ENCODE assay signal across 9 mouse cellular contexts in genomic region chr8:107943550-107944348, GRCm38 (mm10). TPM values are rescaled to one million over a fixed set of nuclear protein-coding genes. Genes with fewer than 3 reads are reported as not detected.
DNase-seq lines count a peak whose midpoint lies in the region; ATAC-seq and TF ChIP-seq lines count a peak whose summit lies in the region.
"Had no signal": no experiment of that assay in that cellular context is flagged by ENCODE, and none has a peak within 500 bp of the region (broad histone marks: within the 10 kb centered on the region; RNA-seq: fewer than 3 reads in every experiment).

No protein-coding gene starts in this region.

- H3K9ac ChIP-seq in hindbrain, embryonic 11.5 days (ENCODE audit: low read depth, low read length): peak overlapping the region; percentile 31; the same call in 1 of the 2 replicates
- H3K9ac ChIP-seq in midbrain, embryonic 11.5 days (ENCODE audit: low read length): peak overlapping the region; percentile 25; the same call in 1 of the 2 replicates

- peaks cover 4% of the 10 kb centered on the region for H3K27me3 ChIP-seq in hindbrain, embryonic 11.5 days (ENCODE audit: control insufficient read depth, insufficient read depth, low read length)
- H3K27me3 ChIP-seq in midbrain, embryonic 11.5 days (ENCODE audit: control insufficient read depth, insufficient read depth, low read length): no peaks in the 10 kb centered on the region

- no peaks in the 10 kb centered on the region for H3K9me3 ChIP-seq in hindbrain, embryonic 11.5 days (ENCODE audit: control insufficient read depth, low read length)
- no peaks in the 10 kb centered on the region for H3K9me3 ChIP-seq in midbrain, embryonic 11.5 days (ENCODE audit: control insufficient read depth, low read length)

- no peak for TF ChIP-seq CTCF in layer of hippocampus, adult 2 months (conservative IDR thresholded peaks at IDR 0.05)

- WGBS in hindbrain, embryonic 11.5 days: 11% methylated on average over 10 of the region's 10 CpGs
- 8% methylated on average over 10 of the region's 10 CpGs for WGBS in midbrain, embryonic 11.5 days

- peak; percentile 7 for DNase-seq in embryo, embryonic 10 days (ENCODE audit: low spot score)
- DNase-seq in embryo, embryonic 11 days: no peak
- DNase-seq in Muller cell, postnatal 12 days (ENCODE audit: inconsistent ontology term): peak; percentile 20
- peak; percentile 37 for DNase-seq in hindbrain, embryonic 11.5 days (ENCODE audit: low spot score)
- DNase-seq in midbrain, embryonic 11.5 days (ENCODE audit: low spot score, missing footprints): no peak
- no peak for DNase-seq in layer of hippocampus, adult 2 months (ENCODE audit: low spot score in 2 of 2)
- no peak for DNase-seq in left cerebral cortex, adult 9 months (ENCODE audit: low spot score in 2 of 2)
- no peak for DNase-seq in left cerebral cortex, postnatal 4 days
- DNase-seq: kidney, postnatal 25 days had no signal

- intact Hi-C loops in left cerebral cortex, postnatal 4 days (cut with DNase I): loop anchor here (10.0 kb wide), 1 partner anchor 761 kb away; no protein-coding TSS in a partner anchor

- H3K4me3 ChIP-seq in hindbrain, embryonic 11.5 days (ENCODE audit: low read depth, low read length): 0 out of 2 replicates have a peak overlapping the region, but pooled peaks have one; percentile 8
- no peak overlapping the region; the same call in 1 of the 2 replicates for H3K4me3 ChIP-seq in midbrain, embryonic 11.5 days (ENCODE audit: low read depth, low read length)
- H3K4me3 ChIP-seq in layer of hippocampus, adult 2 months: no peak overlapping the region

- H3K4me1 ChIP-seq in hindbrain, embryonic 11.5 days (replicated peaks; ENCODE audit: control insufficient read depth, insufficient read depth, low read length): peaks cover 7% of the 10 kb centered on the region; the same call in 1 of the 2 replicates
- H3K4me1 ChIP-seq in midbrain, embryonic 11.5 days (ENCODE audit: control insufficient read depth, insufficient read depth, low read length): peaks cover 27% of the 10 kb centered on the region

- peak overlapping the region; percentile 60 for H3K27ac ChIP-seq in hindbrain, embryonic 11.5 days (ENCODE audit: low read depth, low read length)
- no peak overlapping the region; the same call in 1 of the 2 replicates for H3K27ac ChIP-seq in midbrain, embryonic 11.5 days (ENCODE audit: low read depth, low read length)
- no peak overlapping the region for H3K27ac ChIP-seq in layer of hippocampus, adult 2 months

- no peaks in the 10 kb centered on the region for H3K36me3 ChIP-seq in hindbrain, embryonic 11.5 days (ENCODE audit: control insufficient read depth, insufficient read depth, low read length)
- no peaks in the 10 kb centered on the region for H3K36me3 ChIP-seq in midbrain, embryonic 11.5 days (ENCODE audit: control insufficient read depth, insufficient read depth, low read length)

- no peak; the same call in 1 of the 2 replicates for ATAC-seq in hindbrain, embryonic 11.5 days (ENCODE audit: low FRiP score)
- ATAC-seq in midbrain, embryonic 11.5 days (ENCODE audit: low FRiP score): no peak

- peak overlapping the region; percentile 21 for H3K4me2 ChIP-seq in hindbrain, embryonic 11.5 days (replicated peaks; ENCODE audit: low read depth, low read length)
- peak overlapping the region; percentile 50 for H3K4me2 ChIP-seq in midbrain, embryonic 11.5 days

RNA-seq across cellular contexts. Expression of gene Zfhx3, which starts 1.3 kb away (rescaled TPM):
- 36.4 and 47.1 TPM in 2 replicates for polyA plus RNA-seq in hindbrain, embryonic 11.5 days (2014; fragmentation: Nextera tagmentation; extraction: Ambion mirVana)
- 23.4 and 26.8 TPM in 2 replicates for polyA plus RNA-seq in midbrain, embryonic 11.5 days (2014; fragmentation: Nextera tagmentation; extraction: Ambion mirVana)
- total RNA-seq in layer of hippocampus, adult 2 months (2021): 1 to 10 TPM; 4.3 to 4.6 TPM
- 1 to 10 TPM; 5.0 to 5.7 TPM for total RNA-seq in left cerebral cortex, postnatal 4 days (2021)

Comparison
In these comparisons a context has a peak if more than half of its experiments do, and no peak if none do; other contexts are left out.
1. DNase-seq: peak in embryo, embryonic 10 days (single experiment), Muller cell, postnatal 12 days (single experiment) and hindbrain, embryonic 11.5 days (single experiment); none in embryo, embryonic 11 days (single experiment), midbrain, embryonic 11.5 days (single experiment), layer of hippocampus, adult 2 months (0 of 2), left cerebral cortex, adult 9 months (0 of 2) and left cerebral cortex, postnatal 4 days (single experiment).